Mouse (Mus musculus) thymus, postnatal 25 days (tissue): ENCODE measurements around the gene Rsad2.
A peak's percentile ranks its signal among the peaks of the same experiment; 100 is the strongest.
"Not testable (repeated sequence)": the region's sequence is repeated elsewhere in the genome, so short reads cannot be mapped to it uniquely, and the experiment has no call there.

Source experiments
- DNase-seq: peaks from one replicate; pipeline ENCODE4 v3.0.0; 2022

Rsad2 gene

GRCm38 (mm10) chr12:26444511-26444910 lies 11.7 kb downstream of the Rsad2 start:
- no peak for DNase-seq

- peak; percentile 57 for DNase-seq
Observed at GRCm38 (mm10) chr12:26444054-26444453, 12.2 kb downstream of the Rsad2 start.

GRCm38 (mm10) chr12:26439366-26439765 lies 16.9 kb downstream of the Rsad2 start:
- DNase-seq: no peak

- DNase-seq: no peak
Observed at GRCm38 (mm10) chr12:26437950-26438349, 18.3 kb downstream of the Rsad2 start.

GRCm38 (mm10) chr12:26436334-26436733 lies 19.9 kb downstream of the Rsad2 start:
- DNase-seq: no peak

- DNase-seq: not testable (repeated sequence)
Observed at GRCm38 (mm10) chr12:26428771-26429170, 27.5 kb downstream of the Rsad2 start.

GRCm38 (mm10) chr12:26424841-26425240 lies 31.4 kb downstream of the Rsad2 start:
- DNase-seq: no peak

GRCm38 (mm10) chr12:26418322-26418721 lies 37.9 kb downstream of the Rsad2 start:
- DNase-seq: no peak

GRCm38 (mm10) chr12:26416636-26417295 lies 39.5 kb downstream of the Rsad2 start:
- DNase-seq: no peak

GRCm38 (mm10) chr12:26415104-26415771 lies 41.0 kb downstream of the Rsad2 start, which contains the start of gene Rnf144a:
TSS of gene Rnf144a (minus strand) at chr12:26415254.
- peak; percentile 93 for DNase-seq

GRCm38 (mm10) chr12:26414451-26415103 lies 41.7 kb downstream of the Rsad2 start:
- DNase-seq: peak; percentile 43

- DNase-seq: no peak
Observed at GRCm38 (mm10) chr12:26413961-26414411, 42.3 kb downstream of the Rsad2 start.

- DNase-seq: no peak
Observed at GRCm38 (mm10) chr12:26412802-26413201, 43.5 kb downstream of the Rsad2 start.

- no peak for DNase-seq
Observed at GRCm38 (mm10) chr12:26411841-26412450, 44.3 kb downstream of the Rsad2 start.

GRCm38 (mm10) chr12:26410443-26410842 lies 45.8 kb downstream of the Rsad2 start:
- no peak for DNase-seq

GRCm38 (mm10) chr12:26408707-26409106 lies 47.5 kb downstream of the Rsad2 start:
- no peak for DNase-seq

GRCm38 (mm10) chr12:26404781-26405702 lies 51.2 kb downstream of the Rsad2 start:
- no peak for DNase-seq

- no peak for DNase-seq
Observed at GRCm38 (mm10) chr12:26403372-26404125, 52.7 kb downstream of the Rsad2 start.

GRCm38 (mm10) chr12:26401696-26402470 lies 54.4 kb downstream of the Rsad2 start:
- DNase-seq: no peak

- DNase-seq: no peak
Observed at GRCm38 (mm10) chr12:26401254-26401653, 55.0 kb downstream of the Rsad2 start.

- DNase-seq: no peak
Observed at GRCm38 (mm10) chr12:26400762-26401161, 55.5 kb downstream of the Rsad2 start.
